Mouse (Mus musculus): Measurements from ENCODE around the gene Tcf21. TPM values are rescaled to one million over a fixed set of nuclear protein-coding genes. Genes with fewer than 3 reads are reported as not detected.

Gene Tcf21
- 279 and 296 TPM in 2 replicates for polyA plus RNA-seq (2015; fragmentation: Nextera tagmentation; extraction: Ambion mirVana)

- H3K27ac ChIP-seq, result peak within 1 kb of the TSS; percentile 91
- peaks cover 38% of the 10 kb centered on the region for H3K27me3 ChIP-seq
- no peaks in the 10 kb centered on the region for H3K36me3 ChIP-seq
- 7% methylated on average over 20 of the region's 20 CpGs for WGBS
- H3K9ac ChIP-seq, result peak within 1 kb of the TSS; percentile 76
- ATAC-seq (ENCODE audit: borderline replicate concordance, extremely low read depth, low FRiP score, low TSS enrichment), result peak; percentile 87
- peaks cover 29% of the 10 kb centered on the region for H3K4me1 ChIP-seq
- peak within 1 kb of the TSS; percentile 51 for H3K4me2 ChIP-seq
- H3K4me3 ChIP-seq, result peak within 1 kb of the TSS; percentile 60
- no peaks in the 10 kb centered on the region for H3K9me3 ChIP-seq
Measured at GRCm38 (mm10) chr10:22819871-22820590, at the start of gene Tcf21. Gene Tcf21, minus strand, starts transcription at chr10:22820174.

GRCm38 (mm10) chr10:22868386-22868918 is 48.5 kb upstream of the Tcf21 start:
- no peaks in the 10 kb centered on the region for H3K36me3 ChIP-seq
- ATAC-seq (ENCODE audit: borderline replicate concordance, extremely low read depth, low FRiP score, low TSS enrichment), result peak; percentile 95
- peak overlapping the region; percentile 77 for H3K27ac ChIP-seq
- H3K4me1 ChIP-seq, result peaks cover 19% of the 10 kb centered on the region
- H3K9ac ChIP-seq, result no peak overlapping the region
- H3K27me3 ChIP-seq, result no peaks in the 10 kb centered on the region
- H3K9me3 ChIP-seq, result no peaks in the 10 kb centered on the region
- peak overlapping the region; percentile 22; the same call in 1 of the 2 replicates for H3K4me2 ChIP-seq
- WGBS, result 18% methylated on average over 8 of the region's 8 CpGs
- no peak overlapping the region for H3K4me3 ChIP-seq

GRCm38 (mm10) chr10:22867210-22867609 is 47.2 kb upstream of the Tcf21 start:
- 67% methylated on average over 2 of the region's 2 CpGs for WGBS
- no peak overlapping the region for H3K4me2 ChIP-seq
- H3K27me3 ChIP-seq, result no peaks in the 10 kb centered on the region
- ATAC-seq (ENCODE audit: borderline replicate concordance, extremely low read depth, low FRiP score, low TSS enrichment), result 0 out of 2 replicates have a peak, but pooled peaks have one; percentile 37
- no peaks in the 10 kb centered on the region for H3K36me3 ChIP-seq
- H3K4me1 ChIP-seq, result peaks cover 11% of the 10 kb centered on the region
- H3K9me3 ChIP-seq, result no peaks in the 10 kb centered on the region
- no peak overlapping the region for H3K4me3 ChIP-seq
- no peak overlapping the region for H3K9ac ChIP-seq
- no peak overlapping the region for H3K27ac ChIP-seq

- Histone ChIP-seq H3K36me3 (no peaks in the 10 kb centered on the region), H3K4me3 (no peak overlapping the region), H3K4me2 (no peak overlapping the region), H3K9ac (no peak overlapping the region), H3K9me3 (no peaks in the 10 kb centered on the region), H3K27me3 (no peaks in the 10 kb centered on the region), H3K4me1 (peaks cover 19% of the 10 kb centered on the region), H3K27ac (no peak overlapping the region)
- 43% methylated on average over 9 of the region's 9 CpGs for WGBS
- ATAC-seq (ENCODE audit: borderline replicate concordance, extremely low read depth, low FRiP score, low TSS enrichment), result no peak
Measured at GRCm38 (mm10) chr10:22858111-22858510, 38.1 kb upstream of the Tcf21 start.

GRCm38 (mm10) chr10:22854330-22854729 is 34.4 kb upstream of the Tcf21 start:
- Histone ChIP-seq H3K9ac (no peak overlapping the region), H3K4me3 (no peak overlapping the region), H3K4me1 (peaks cover 21% of the 10 kb centered on the region), H3K4me2 (no peak overlapping the region), H3K27me3 (no peaks in the 10 kb centered on the region), H3K36me3 (no peaks in the 10 kb centered on the region), H3K27ac (no peak overlapping the region), H3K9me3 (no peaks in the 10 kb centered on the region)
- no peak for ATAC-seq (ENCODE audit: borderline replicate concordance, extremely low read depth, low FRiP score, low TSS enrichment)
- WGBS, result 40% methylated on average over 7 of the region's 7 CpGs

GRCm38 (mm10) chr10:22845351-22845750 is 25.4 kb upstream of the Tcf21 start:
- H3K27ac ChIP-seq, result no peak overlapping the region
- WGBS, result 16% methylated on average over 3 of the region's 3 CpGs

GRCm38 (mm10) chr10:22844731-22845130 is 24.8 kb upstream of the Tcf21 start:
- Histone ChIP-seq H3K9ac (no peak overlapping the region), H3K36me3 (no peaks in the 10 kb centered on the region), H3K9me3 (no peaks in the 10 kb centered on the region), H3K4me3 (no peak overlapping the region), H3K4me1 (peaks cover 9% of the 10 kb centered on the region; the same call in 1 of the 2 replicates), H3K27ac (no peak overlapping the region), H3K27me3 (peaks cover 41% of the 10 kb centered on the region), H3K4me2 (no peak overlapping the region)
- 45% methylated on average over 10 of the region's 10 CpGs for WGBS
- ATAC-seq (ENCODE audit: borderline replicate concordance, extremely low read depth, low FRiP score, low TSS enrichment), result no peak

More at GRCm38 (mm10) chr10:22845351-22845750, 25.4 kb upstream of the Tcf21 start:
- Histone ChIP-seq H3K9ac (no peak overlapping the region), H3K4me3 (no peak overlapping the region), H3K36me3 (no peaks in the 10 kb centered on the region), H3K27me3 (peaks cover 39% of the 10 kb centered on the region), H3K9me3 (no peaks in the 10 kb centered on the region), H3K4me1 (peaks cover 9% of the 10 kb centered on the region; the same call in 1 of the 2 replicates), H3K4me2 (no peak overlapping the region)
- ATAC-seq (ENCODE audit: borderline replicate concordance, extremely low read depth, low FRiP score, low TSS enrichment), result no peak

- WGBS, result 7% methylated on average over 26 of the region's 26 CpGs
- H3K4me1 ChIP-seq, result peaks cover 9% of the 10 kb centered on the region; the same call in 1 of the 2 replicates
- H3K9ac ChIP-seq, result no peak overlapping the region
- ATAC-seq (ENCODE audit: borderline replicate concordance, extremely low read depth, low FRiP score, low TSS enrichment), result no peak
- H3K27ac ChIP-seq, result no peak overlapping the region
- peaks cover 41% of the 10 kb centered on the region for H3K27me3 ChIP-seq
- H3K9me3 ChIP-seq, result no peaks in the 10 kb centered on the region
- peak overlapping the region; percentile 43 for H3K4me2 ChIP-seq
- no peaks in the 10 kb centered on the region for H3K36me3 ChIP-seq
- H3K4me3 ChIP-seq, result no peak overlapping the region
Measured at GRCm38 (mm10) chr10:22843440-22844361, 23.7 kb upstream of the Tcf21 start.

- Histone ChIP-seq H3K4me1 (peaks cover 9% of the 10 kb centered on the region; the same call in 1 of the 2 replicates), H3K9ac (no peak overlapping the region), H3K36me3 (no peaks in the 10 kb centered on the region), H3K27me3 (peaks cover 41% of the 10 kb centered on the region), H3K9me3 (no peaks in the 10 kb centered on the region), H3K4me3 (no peak overlapping the region), H3K27ac (no peak overlapping the region), H3K4me2 (no peak overlapping the region)
- no peak for ATAC-seq (ENCODE audit: borderline replicate concordance, extremely low read depth, low FRiP score, low TSS enrichment)
- WGBS, result 26% methylated on average over 17 of the region's 17 CpGs
Measured at GRCm38 (mm10) chr10:22842781-22843439, 22.9 kb upstream of the Tcf21 start.

GRCm38 (mm10) chr10:22842113-22842512 is 22.1 kb upstream of the Tcf21 start:
- peaks cover 41% of the 10 kb centered on the region for H3K27me3 ChIP-seq
- WGBS, result 29% methylated on average over 4 of the region's 4 CpGs
- no peak overlapping the region for H3K9ac ChIP-seq
- ATAC-seq (ENCODE audit: borderline replicate concordance, extremely low read depth, low FRiP score, low TSS enrichment), result no peak
- H3K4me2 ChIP-seq, result no peak overlapping the region
- H3K4me1 ChIP-seq, result peaks cover 9% of the 10 kb centered on the region; the same call in 1 of the 2 replicates
- no peaks in the 10 kb centered on the region for H3K9me3 ChIP-seq
- no peaks in the 10 kb centered on the region for H3K36me3 ChIP-seq
- H3K4me3 ChIP-seq, result no peak overlapping the region
- H3K27ac ChIP-seq, result no peak overlapping the region

- WGBS, result 75% methylated on average over 2 of the region's 2 CpGs
- no peak overlapping the region for H3K9ac ChIP-seq
- H3K4me1 ChIP-seq, result peaks cover 16% of the 10 kb centered on the region; the same call in 1 of the 2 replicates
- H3K4me3 ChIP-seq, result no peak overlapping the region
- no peak overlapping the region for H3K4me2 ChIP-seq
- H3K36me3 ChIP-seq, result no peaks in the 10 kb centered on the region
- ATAC-seq (ENCODE audit: borderline replicate concordance, extremely low read depth, low FRiP score, low TSS enrichment), result no peak
- no peaks in the 10 kb centered on the region for H3K9me3 ChIP-seq
- peaks cover 5% of the 10 kb centered on the region; the same call in 1 of the 2 replicates for H3K27me3 ChIP-seq
- H3K27ac ChIP-seq, result no peak overlapping the region
Measured at GRCm38 (mm10) chr10:22826244-22826643, 6.3 kb upstream of the Tcf21 start.
